Mouse (Mus musculus): Measurements from ENCODE around the gene Sipa1l3. TPM values are rescaled to one million over a fixed set of nuclear protein-coding genes. Genes with fewer than 3 reads are reported as not detected.

Gene Sipa1l3
- polyA plus RNA-seq, 1 experiment from 2014 or later, result 22.4 TPM

- no peak overlapping the region for H3K4me2 ChIP-seq
- no peaks in the 10 kb centered on the region for H3K9me3 ChIP-seq
- H3K36me3 ChIP-seq (replicated peaks), result no peaks in the 10 kb centered on the region
- 0 out of 2 replicates have a peak, but pooled peaks cover 3% of the 10 kb centered on the region for H3K27me3 ChIP-seq (replicated peaks)
- H3K27ac ChIP-seq, result no peak overlapping the region
- WGBS, result 9% methylated on average over 7 of the region's 7 CpGs
- no peak overlapping the region for H3K9ac ChIP-seq
- H3K4me3 ChIP-seq, result no peak overlapping the region
- H3K4me1 ChIP-seq, result peaks cover 12% of the 10 kb centered on the region
- ATAC-seq (replicated peaks), result no peak
Observed at GRCm38 (mm10) chr7:29489851-29490250, 28.6 kb downstream of the Sipa1l3 start.

GRCm38 (mm10) chr7:29489364-29489763 lies 29.1 kb downstream of the Sipa1l3 start:
- Histone ChIP-seq H3K9ac (no peak overlapping the region), H3K9me3 (no peaks in the 10 kb centered on the region), H3K27me3 (replicated peaks) (0 out of 2 replicates have a peak, but pooled peaks cover 3% of the 10 kb centered on the region), H3K4me3 (no peak overlapping the region), H3K4me2 (no peak overlapping the region), H3K36me3 (replicated peaks) (no peaks in the 10 kb centered on the region), H3K4me1 (peaks cover 12% of the 10 kb centered on the region), H3K27ac (no peak overlapping the region)
- WGBS, result 12% methylated on average over 3 of the region's 3 CpGs
- ATAC-seq (replicated peaks), result no peak

- ATAC-seq (replicated peaks), result no peak
- WGBS, result 75% methylated on average over 3 of the region's 3 CpGs
- H3K4me3 ChIP-seq, result no peak overlapping the region
- no peaks in the 10 kb centered on the region for H3K36me3 ChIP-seq (replicated peaks)
- H3K27ac ChIP-seq, result no peak overlapping the region
- H3K4me2 ChIP-seq, result no peak overlapping the region
- H3K4me1 ChIP-seq, result peaks cover 22% of the 10 kb centered on the region
- H3K9ac ChIP-seq, result no peak overlapping the region
- H3K9me3 ChIP-seq, result no peaks in the 10 kb centered on the region
- 0 out of 2 replicates have a peak, but pooled peaks cover 3% of the 10 kb centered on the region for H3K27me3 ChIP-seq (replicated peaks)
Observed at GRCm38 (mm10) chr7:29486753-29487152, 31.7 kb downstream of the Sipa1l3 start.

- Histone ChIP-seq H3K36me3 (replicated peaks) (no peaks in the 10 kb centered on the region), H3K27ac (no peak overlapping the region), H3K9ac (no peak overlapping the region), H3K4me1 (peaks cover 32% of the 10 kb centered on the region), H3K4me2 (no peak overlapping the region), H3K4me3 (no peak overlapping the region), H3K9me3 (no peaks in the 10 kb centered on the region), H3K27me3 (replicated peaks) (no peaks in the 10 kb centered on the region)
- WGBS, result 63% methylated on average over 2 of the region's 2 CpGs
- no peak for ATAC-seq (replicated peaks)
Observed at GRCm38 (mm10) chr7:29485721-29486120, 32.7 kb downstream of the Sipa1l3 start.

GRCm38 (mm10) chr7:29483556-29483955 lies 34.9 kb downstream of the Sipa1l3 start:
- H3K9ac ChIP-seq, result no peak overlapping the region
- H3K4me1 ChIP-seq, result peaks cover 20% of the 10 kb centered on the region
- ATAC-seq (replicated peaks), result no peak
- no peaks in the 10 kb centered on the region for H3K9me3 ChIP-seq
- no peaks in the 10 kb centered on the region for H3K27me3 ChIP-seq (replicated peaks)
- no peak overlapping the region for H3K4me2 ChIP-seq
- no peaks in the 10 kb centered on the region for H3K36me3 ChIP-seq (replicated peaks)
- H3K27ac ChIP-seq, result no peak overlapping the region
- 75% methylated on average over 4 of the region's 4 CpGs for WGBS
- no peak overlapping the region for H3K4me3 ChIP-seq

- peak overlapping the region; percentile 53 for H3K27ac ChIP-seq
- H3K36me3 ChIP-seq (replicated peaks), result no peaks in the 10 kb centered on the region
- peak overlapping the region; percentile 31 for H3K4me2 ChIP-seq
- ATAC-seq (replicated peaks), result peak; percentile 56
- no peak overlapping the region for H3K4me3 ChIP-seq
- H3K4me1 ChIP-seq, result peaks cover 20% of the 10 kb centered on the region
- no peaks in the 10 kb centered on the region for H3K27me3 ChIP-seq (replicated peaks)
- H3K9ac ChIP-seq, result no peak overlapping the region
- WGBS, result 22% methylated on average over 15 of the region's 15 CpGs
- H3K9me3 ChIP-seq, result no peaks in the 10 kb centered on the region
Observed at GRCm38 (mm10) chr7:29481345-29482155, 36.9 kb downstream of the Sipa1l3 start.

GRCm38 (mm10) chr7:29480590-29481344 lies 37.7 kb downstream of the Sipa1l3 start:
- H3K27ac ChIP-seq, result peak overlapping the region; percentile 53; the same call in 1 of the 2 replicates
- no peak overlapping the region for H3K4me3 ChIP-seq
- no peak for ATAC-seq (replicated peaks)
- no peaks in the 10 kb centered on the region for H3K36me3 ChIP-seq (replicated peaks)
- 77% methylated on average over 16 of the region's 16 CpGs for WGBS
- peaks cover 20% of the 10 kb centered on the region for H3K4me1 ChIP-seq
- H3K4me2 ChIP-seq, result peak overlapping the region; percentile 31; the same call in 1 of the 2 replicates
- no peaks in the 10 kb centered on the region for H3K27me3 ChIP-seq (replicated peaks)
- H3K9ac ChIP-seq, result no peak overlapping the region
- no peaks in the 10 kb centered on the region for H3K9me3 ChIP-seq

- ATAC-seq (replicated peaks), result no peak
- Histone ChIP-seq H3K27me3 (replicated peaks) (no peaks in the 10 kb centered on the region), H3K4me2 (no peak overlapping the region), H3K27ac (no peak overlapping the region), H3K9me3 (no peaks in the 10 kb centered on the region), H3K9ac (no peak overlapping the region), H3K4me1 (peaks cover 20% of the 10 kb centered on the region), H3K36me3 (replicated peaks) (no peaks in the 10 kb centered on the region), H3K4me3 (no peak overlapping the region)
- WGBS, result 84% methylated on average over 4 of the region's 4 CpGs
Observed at GRCm38 (mm10) chr7:29480183-29480582, 38.3 kb downstream of the Sipa1l3 start.

- ATAC-seq (replicated peaks), result no peak
- Histone ChIP-seq H3K9me3 (no peaks in the 10 kb centered on the region), H3K9ac (no peak overlapping the region), H3K36me3 (replicated peaks) (no peaks in the 10 kb centered on the region), H3K4me1 (peaks cover 13% of the 10 kb centered on the region), H3K4me3 (no peak overlapping the region), H3K27me3 (replicated peaks) (no peaks in the 10 kb centered on the region), H3K4me2 (no peak overlapping the region), H3K27ac (no peak overlapping the region)
- 87% methylated on average over 7 of the region's 7 CpGs for WGBS
Observed at GRCm38 (mm10) chr7:29475005-29475404, 43.4 kb downstream of the Sipa1l3 start.

GRCm38 (mm10) chr7:29471309-29471708 lies 47.1 kb downstream of the Sipa1l3 start:
- 53% methylated on average over 7 of the region's 7 CpGs for WGBS
- Histone ChIP-seq H3K9me3 (no peaks in the 10 kb centered on the region), H3K4me3 (no peak overlapping the region), H3K27ac (peak overlapping the region; percentile 22; the same call in 1 of the 2 replicates), H3K4me2 (no peak overlapping the region), H3K4me1 (peaks cover 21% of the 10 kb centered on the region), H3K27me3 (replicated peaks) (no peaks in the 10 kb centered on the region), H3K36me3 (replicated peaks) (no peaks in the 10 kb centered on the region), H3K9ac (no peak overlapping the region)
- no peak for ATAC-seq (replicated peaks)

GRCm38 (mm10) chr7:29469602-29470344 lies 48.7 kb downstream of the Sipa1l3 start:
- Histone ChIP-seq H3K27ac (no peak overlapping the region), H3K4me2 (no peak overlapping the region), H3K9ac (no peak overlapping the region), H3K36me3 (replicated peaks) (no peaks in the 10 kb centered on the region), H3K4me3 (no peak overlapping the region), H3K9me3 (no peaks in the 10 kb centered on the region), H3K4me1 (peaks cover 21% of the 10 kb centered on the region), H3K27me3 (replicated peaks) (no peaks in the 10 kb centered on the region)
- 64% methylated on average over 7 of the region's 7 CpGs for WGBS
- ATAC-seq (replicated peaks), result no peak

GRCm38 (mm10) chr7:29468593-29468992 lies 49.8 kb downstream of the Sipa1l3 start:
- ATAC-seq (replicated peaks), result no peak

More at GRCm38 (mm10) chr7:29468593-29468992, 49.8 kb downstream of the Sipa1l3 start:
- Histone ChIP-seq H3K4me1 (peaks cover 21% of the 10 kb centered on the region), H3K9ac (no peak overlapping the region), H3K4me2 (no peak overlapping the region), H3K27ac (no peak overlapping the region), H3K27me3 (replicated peaks) (no peaks in the 10 kb centered on the region), H3K36me3 (replicated peaks) (no peaks in the 10 kb centered on the region), H3K4me3 (no peak overlapping the region), H3K9me3 (no peaks in the 10 kb centered on the region)
- WGBS, result 90% methylated on average over 5 of the region's 5 CpGs

Measured in midbrain, embryonic 15.5 days (tissue).